Mouse (Mus musculus) midbrain, embryonic 16.5 days (tissue): ENCODE results near the gene Lsm2. TPM values are rescaled to one million over a fixed set of nuclear protein-coding genes. Genes with fewer than 3 reads are reported as not detected.
"Not testable (repeated sequence)": the region's sequence is repeated elsewhere in the genome, so short reads cannot be mapped to it uniquely, and the experiment has no call there.

Experiments
- ATAC-seq: fragments of 200-750 bp; cut with Nextera tagmentation; 2 replicates; pipeline ENCODE4 v1.8.0; 2017; ENCODE audit warnings: moderate TSS enrichment
- H3K27ac ChIP-seq: fragments of 300-500 bp; sonication (generic); 2 replicates; pipeline ENCODE4 v1.5.1; 2014; ENCODE audit warnings: mild to moderate bottlenecking, low read length, mixed read lengths
- H3K27me3 ChIP-seq: fragments of 300-500 bp; sonication (generic); 2 replicates; pipeline ENCODE4 v1.6.1; 2014; ENCODE audit warnings: low read depth, low read length, mixed read lengths; ENCODE audit not compliant: control insufficient read depth, insufficient read depth
- H3K36me3 ChIP-seq: fragments of 300-500 bp; sonication (generic); 2 replicates; pipeline ENCODE4 v1.6.1; 2014; ENCODE audit warnings: mild to moderate bottlenecking, low read length, moderate library complexity, mixed read lengths; ENCODE audit not compliant: control insufficient read depth, insufficient read depth
- H3K4me1 ChIP-seq: fragments of 300-500 bp; sonication (generic); 2 replicates; pipeline ENCODE4 v1.6.1; 2014; ENCODE audit warnings: mild to moderate bottlenecking, low read length, mixed read lengths; ENCODE audit not compliant: control insufficient read depth, insufficient read depth
- H3K4me2 ChIP-seq: fragments of 300-500 bp; sonication (generic); 2 replicates; pipeline ENCODE4 v1.6.1; 2014; ENCODE audit warnings: mild to moderate bottlenecking, low read length, mixed read lengths
- H3K4me3 ChIP-seq: fragments of 300-500 bp; sonication (generic); 2 replicates; pipeline ENCODE4 v1.5.1; 2014; ENCODE audit warnings: low read depth, mild to moderate bottlenecking, low read length, moderate library complexity, mixed read lengths
- H3K9ac ChIP-seq: fragments of 300-500 bp; sonication (generic); 2 replicates; pipeline ENCODE4 v1.6.1; 2014; ENCODE audit warnings: low read depth, low read length, mixed read lengths
- H3K9me3 ChIP-seq: fragments of 300-500 bp; sonication (generic); replicated peaks from 2 replicates; pipeline ENCODE4 v1.6.1; 2014; ENCODE audit warnings: mild to moderate bottlenecking, low read length, mixed read lengths; ENCODE audit not compliant: control insufficient read depth, poor library complexity, severe bottlenecking
- WGBS: fragments of 180-500 bp; shearing (Covaris S2); extraction: QIAGEN DNeasy Blood & Tissue Kit; methylation state at CpG from one replicate; pipeline ENCODE4 v1.1.7; 2014; 5-methylcytosine and 5-hydroxymethylcytosine counted together
- polyA plus RNA-seq: library from polyadenylated mRNA; unstranded; fragments of >200 nt; fragmentation: Nextera tagmentation; extraction: Ambion mirVana; gene quantifications from 2 replicates; pipeline ENCODE4 v1.2.1, GENCODE M21; 2015

Gene Lsm2
- polyA plus RNA-seq, 1 experiment from 2014 or later: 97.2 TPM

DNA sequence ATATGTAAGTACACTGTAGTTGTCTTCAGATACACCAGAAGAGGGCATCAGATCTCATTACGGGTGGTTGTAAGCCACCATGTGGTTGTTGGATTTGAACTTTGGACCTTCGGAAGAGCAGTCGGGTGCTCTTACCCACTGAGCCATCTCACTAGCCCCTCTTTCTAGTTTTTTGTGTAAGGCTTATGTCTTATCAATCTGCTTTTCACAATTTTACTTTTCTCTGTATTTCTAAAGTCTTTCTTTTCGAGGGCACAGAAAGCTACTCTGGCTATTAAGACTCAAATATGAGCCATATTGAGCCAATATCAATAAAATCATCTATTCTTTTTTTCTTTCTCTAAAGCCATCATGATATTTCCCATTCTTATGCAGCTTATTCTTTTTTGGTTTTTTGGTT is 13.5 kb downstream of the Lsm2 start:
- ATAC-seq, H3K9me3 ChIP-seq, H3K4me3 ChIP-seq, H3K27ac ChIP-seq, H3K27me3 ChIP-seq, H3K4me2 ChIP-seq, H3K4me1 ChIP-seq, H3K9ac ChIP-seq, H3K36me3 ChIP-seq: not testable (repeated sequence)
- WGBS: 95% methylated on average over 4 of the region's 4 CpGs

DNA sequence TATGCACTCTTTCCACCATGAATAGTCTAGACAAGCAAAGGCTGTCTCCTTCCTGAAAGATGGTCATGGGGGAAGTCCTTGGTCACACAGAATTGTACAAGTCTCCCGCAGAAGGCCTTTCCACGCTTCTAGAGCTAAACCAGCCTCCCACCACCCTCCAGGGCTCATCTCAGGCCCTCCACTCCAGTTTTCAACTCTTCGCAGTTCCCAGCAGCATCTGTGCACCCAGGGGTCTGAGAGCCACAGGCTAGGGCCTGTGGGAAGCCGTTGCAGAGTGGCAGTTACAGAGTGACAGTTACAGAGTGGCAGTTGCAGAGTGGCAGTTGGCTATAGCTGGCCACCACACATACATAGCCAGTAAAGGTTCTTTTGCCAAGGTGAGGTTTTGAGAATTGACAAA is 14.3 kb downstream of the Lsm2 start:
- H3K4me3 ChIP-seq, H3K9ac ChIP-seq, H3K4me2 ChIP-seq, H3K27me3 ChIP-seq, H3K4me1 ChIP-seq, ATAC-seq, H3K27ac ChIP-seq, H3K9me3 ChIP-seq, H3K36me3 ChIP-seq: not testable (repeated sequence)
- 97% methylated on average over 4 of the region's 4 CpGs for WGBS

DNA sequence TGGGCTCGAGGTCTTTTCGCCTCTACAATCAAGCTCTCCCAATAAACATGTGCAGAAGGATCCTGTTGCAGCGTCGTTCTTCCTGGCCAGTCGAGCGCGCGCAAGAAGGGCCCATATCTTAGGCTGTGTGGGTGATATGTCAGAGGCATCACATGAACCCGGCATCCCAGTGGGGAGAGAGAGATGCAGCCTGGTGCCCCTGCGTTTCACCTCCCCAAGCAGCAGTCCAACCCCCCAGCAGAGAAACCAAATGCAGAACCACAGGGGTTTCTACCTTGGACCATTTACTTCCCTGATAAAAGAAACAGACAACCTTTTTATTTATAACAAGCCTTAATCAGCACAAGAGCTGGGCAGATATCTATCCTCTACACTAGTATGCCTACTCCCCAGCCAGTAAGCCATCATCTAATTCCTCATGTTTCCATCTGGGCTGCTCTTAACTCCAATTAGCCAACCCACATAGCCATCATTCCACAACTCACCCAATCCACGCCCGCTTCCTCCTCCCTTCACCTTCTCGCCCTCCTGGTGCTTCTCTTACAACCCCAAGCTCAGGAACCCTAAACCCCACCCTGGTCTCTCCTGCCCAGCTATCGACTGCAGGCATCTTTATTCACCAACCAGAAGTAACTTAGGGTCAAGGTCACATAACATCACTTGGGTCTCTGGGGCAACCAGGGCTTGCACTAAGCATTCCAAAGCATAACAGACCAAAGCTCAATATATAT is 14.9 kb downstream of the Lsm2 start:
- no peak overlapping the region for H3K4me3 ChIP-seq
- no peak for ATAC-seq
- no peaks in the 10 kb centered on the region for H3K9me3 ChIP-seq
- H3K36me3 ChIP-seq: no peaks in the 10 kb centered on the region
- no peak overlapping the region for H3K4me2 ChIP-seq
- no peak overlapping the region for H3K9ac ChIP-seq
- no peaks in the 10 kb centered on the region for H3K27me3 ChIP-seq
- 88% methylated on average over 12 of the region's 14 CpGs for WGBS
- no peak overlapping the region for H3K27ac ChIP-seq
- H3K4me1 ChIP-seq: peaks cover 4% of the 10 kb centered on the region

DNA sequence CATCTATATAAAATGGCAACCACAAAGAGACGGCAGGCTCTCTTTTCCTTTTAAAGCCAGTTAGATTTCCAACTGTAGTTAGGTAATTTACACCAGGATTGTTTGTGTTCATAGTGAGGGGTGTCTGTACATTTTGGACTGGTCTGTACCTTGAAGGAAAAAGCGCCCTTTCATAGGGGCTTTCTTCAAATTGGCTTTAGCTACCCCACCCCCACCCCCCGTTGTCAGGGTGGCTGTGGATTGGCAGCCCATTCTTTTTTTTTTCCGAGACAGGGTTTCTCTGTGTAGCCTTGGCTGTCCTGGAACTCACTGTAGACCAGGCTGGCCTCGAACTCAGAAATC is 15.5 kb downstream of the Lsm2 start:
- H3K36me3 ChIP-seq: no peaks in the 10 kb centered on the region
- no peak overlapping the region for H3K27ac ChIP-seq
- H3K27me3 ChIP-seq: no peaks in the 10 kb centered on the region
- no peak overlapping the region for H3K9ac ChIP-seq
- no peak overlapping the region for H3K4me2 ChIP-seq
- ATAC-seq: no peak
- H3K9me3 ChIP-seq: no peaks in the 10 kb centered on the region
- WGBS: 85% methylated on average over 5 of the region's 5 CpGs
- H3K4me3 ChIP-seq: no peak overlapping the region
- H3K4me1 ChIP-seq: peaks cover 5% of the 10 kb centered on the region

DNA sequence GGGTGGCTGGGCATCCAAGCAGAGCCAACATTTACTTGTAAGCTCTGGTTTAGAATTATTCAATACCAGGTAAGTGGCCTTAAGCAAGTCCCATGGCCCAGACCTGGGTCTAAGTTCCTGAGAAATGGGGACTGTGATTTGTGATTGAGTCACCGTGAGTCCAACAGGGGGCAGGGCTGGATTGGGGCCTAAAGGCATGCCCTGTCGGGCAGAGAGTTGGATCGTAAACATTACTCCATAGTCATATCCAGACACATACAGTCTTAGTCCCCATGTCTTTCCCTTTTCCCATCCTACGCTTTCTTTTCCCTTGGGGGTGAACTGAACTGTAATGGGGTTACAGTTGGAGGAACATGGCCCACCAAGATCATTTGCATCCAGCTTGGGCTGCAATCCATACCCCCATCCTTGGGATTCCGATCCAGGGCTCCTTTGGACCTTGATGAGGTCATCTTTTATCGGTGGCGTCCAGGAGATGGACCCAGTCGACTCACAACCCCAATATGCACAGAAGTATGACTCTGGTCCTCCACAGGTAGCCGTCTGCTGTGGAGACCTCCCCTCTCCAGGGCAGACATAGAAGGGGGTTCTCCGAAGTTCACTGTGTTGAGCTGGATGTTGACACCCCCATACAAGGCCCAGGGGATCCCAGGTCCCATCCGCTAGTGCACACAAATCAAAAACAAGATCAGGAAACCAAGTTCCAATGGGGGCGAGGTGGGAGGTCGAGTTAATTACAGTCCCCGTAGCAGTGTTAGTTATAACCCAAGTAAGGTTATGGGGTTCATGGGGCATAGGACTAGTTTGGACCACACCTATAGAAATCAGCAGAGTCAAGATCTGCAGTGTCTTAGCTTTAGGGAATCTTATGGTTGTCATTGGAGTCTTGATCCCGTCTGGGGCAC is 17.1 kb downstream of the Lsm2 start:
- H3K9ac ChIP-seq: no peak overlapping the region
- no peaks in the 10 kb centered on the region for H3K36me3 ChIP-seq
- WGBS: 95% methylated on average over 15 of the region's 15 CpGs
- H3K4me2 ChIP-seq: no peak overlapping the region
- no peak for ATAC-seq
- peaks cover 19% of the 10 kb centered on the region for H3K4me1 ChIP-seq
- H3K27me3 ChIP-seq: no peaks in the 10 kb centered on the region
- H3K9me3 ChIP-seq: no peaks in the 10 kb centered on the region
- H3K27ac ChIP-seq: no peak overlapping the region
- H3K4me3 ChIP-seq: no peak overlapping the region

DNA sequence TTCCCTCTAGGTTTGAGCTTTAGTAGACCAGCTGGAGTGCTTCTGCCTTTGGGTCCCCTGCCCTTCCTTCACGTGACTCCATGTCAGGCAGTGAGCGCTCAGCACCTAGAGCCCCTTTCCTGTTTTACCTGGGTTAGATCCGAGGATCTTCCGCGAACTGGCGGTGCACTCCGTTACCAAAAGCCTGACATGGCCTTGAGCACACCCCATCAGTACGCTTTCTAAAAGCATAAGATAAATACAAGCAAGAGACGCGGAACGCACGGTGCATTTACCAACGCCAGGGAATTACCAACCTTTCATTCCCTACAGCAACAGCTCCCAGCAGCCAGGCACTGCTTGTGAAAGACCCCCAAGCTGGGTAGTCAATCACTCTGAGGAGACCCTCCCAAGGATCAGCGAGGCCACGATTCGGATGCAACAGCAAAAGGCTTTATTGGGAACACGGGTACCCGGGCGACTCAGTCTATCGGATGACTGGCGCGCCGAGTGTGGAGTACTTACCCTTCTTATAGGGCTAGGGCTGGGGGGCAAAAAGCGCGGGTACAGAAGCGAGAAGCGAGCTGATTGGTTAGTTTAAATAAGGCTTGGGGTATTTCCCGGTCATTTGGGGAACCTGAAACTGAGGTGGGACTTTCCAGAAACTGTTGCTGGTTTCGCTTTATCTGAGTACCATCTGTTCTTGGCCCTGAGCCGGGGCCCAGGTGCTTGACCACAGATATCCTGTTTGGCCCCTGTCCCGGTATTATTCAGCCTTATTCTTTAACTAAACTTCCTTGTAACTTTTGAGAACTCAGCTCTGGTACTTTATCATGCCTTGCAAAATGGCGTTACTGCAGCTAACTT is 18.4 kb downstream of the Lsm2 start:
- Histone ChIP-seq H3K4me3 (peak overlapping the region; percentile 77), H3K9ac (peak overlapping the region; percentile 90), H3K4me1 (peaks cover 19% of the 10 kb centered on the region), H3K4me2 (peak overlapping the region; percentile 97), H3K27ac (peak overlapping the region; percentile 95)
- WGBS: 26% methylated on average over 29 of the region's 32 CpGs
- H3K36me3 ChIP-seq, ATAC-seq, H3K27me3 ChIP-seq, H3K9me3 ChIP-seq: not testable (repeated sequence)

GRCm38 (mm10) chr17:35000717-35001451 is 19.2 kb downstream of the Lsm2 start, which contains the start of gene Vars:
Gene Vars (plus strand): TSS chr17:35000987.
- H3K4me3 ChIP-seq: peak within 1 kb of the TSS; percentile 77
- WGBS: under 1% methylated on average over 69 of the region's 83 CpGs
- H3K27ac ChIP-seq: peak within 1 kb of the TSS; percentile 95
- H3K4me2 ChIP-seq: peak within 1 kb of the TSS; percentile 97
- peak; percentile 91 for ATAC-seq
- H3K27me3 ChIP-seq: no peaks in the 10 kb centered on the region
- peaks cover 13% of the 10 kb centered on the region for H3K36me3 ChIP-seq
- peak within 1 kb of the TSS; percentile 90 for H3K9ac ChIP-seq
- H3K4me1 ChIP-seq: peaks cover 19% of the 10 kb centered on the region
- no peaks in the 10 kb centered on the region for H3K9me3 ChIP-seq

GRCm38 (mm10) chr17:35001452-35002152 is 19.9 kb downstream of the Lsm2 start:
- Histone ChIP-seq H3K27me3 (no peaks in the 10 kb centered on the region), H3K4me2 (peak overlapping the region; percentile 97), H3K4me3 (peak overlapping the region; percentile 77), H3K9me3 (no peaks in the 10 kb centered on the region), H3K4me1 (peaks cover 19% of the 10 kb centered on the region), H3K36me3 (peaks cover 14% of the 10 kb centered on the region), H3K9ac (peak overlapping the region; percentile 90), H3K27ac (peak overlapping the region; percentile 95)
- 0% methylated on average over 35 of the region's 35 CpGs for whole genome bisulfite sequencing
- ATAC-seq: no peak; the same call in 1 of the 2 replicates
